Mouse (Mus musculus): ENCODE results near the gene Ip6k3.

DNA sequence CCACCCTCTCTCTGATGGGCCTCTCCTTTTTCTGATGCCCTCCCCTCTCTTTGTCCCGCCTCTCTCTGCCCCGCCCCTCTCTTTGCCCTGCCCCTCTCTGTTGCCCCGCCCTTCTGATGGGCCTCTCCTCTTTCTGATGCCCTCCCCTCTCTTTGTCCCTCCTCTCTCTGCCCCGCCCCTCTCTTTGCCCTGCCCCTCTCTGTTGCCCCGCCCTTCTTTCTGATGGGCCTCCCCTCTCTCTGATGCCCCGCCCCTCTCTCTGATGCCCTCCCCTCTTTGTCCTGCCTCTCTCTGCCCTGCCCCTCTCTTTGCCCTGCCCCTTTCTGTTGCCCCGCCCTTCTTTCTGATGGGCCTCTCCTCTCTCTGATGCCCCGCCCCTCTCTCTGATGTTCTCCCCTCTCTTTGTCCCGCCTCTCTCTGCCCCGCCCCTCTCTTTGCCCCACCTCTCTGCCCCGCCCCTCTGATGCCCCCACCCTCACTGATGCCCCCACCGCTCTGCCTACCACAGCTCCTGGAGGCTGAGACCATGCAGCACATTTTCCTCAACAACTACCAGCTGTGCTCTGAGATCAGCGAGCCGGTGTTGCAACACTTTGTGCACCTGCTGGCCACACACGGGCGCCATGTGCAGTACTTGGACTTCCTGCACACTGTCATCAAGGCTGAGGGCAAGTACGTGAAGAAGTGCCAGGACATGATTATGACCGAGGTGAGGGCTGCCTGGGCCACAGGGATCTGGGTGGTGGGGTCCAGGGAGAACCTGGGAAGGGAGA lies 61.7 kb downstream of the Ip6k3 start:
- TF ChIP-seq MYOD1 (IDR thresholded peaks at IDR 0.05; ENCODE audit: control insufficient read depth in 1 of 3, insufficient read length in 2 of 3, low read depth in 2 of 3) (no peak), MAX (IDR thresholded peaks at IDR 0.05; ENCODE audit: low read depth) (no peak), TCF12 (IDR thresholded peaks at IDR 0.05; ENCODE audit: insufficient read depth, poor library complexity, severe bottlenecking) (no peak), POLR2A (IDR thresholded peaks at IDR 0.05; ENCODE audit: insufficient read length, low read depth) (no peak), POLR2AphosphoS2 (IDR thresholded peaks at IDR 0.05; ENCODE audit: insufficient read length, low read depth) (no peak), REST (IDR thresholded peaks at IDR 0.05; ENCODE audit: insufficient read depth, insufficient read length) (no peak), SRF (IDR thresholded peaks at IDR 0.05; ENCODE audit: control insufficient read depth, insufficient read length, low read depth) (no peak)

Data from myocyte (in vitro differentiated cells).